ENCODE assay signal across 15 mouse cellular contexts in the genomic region with DNA sequence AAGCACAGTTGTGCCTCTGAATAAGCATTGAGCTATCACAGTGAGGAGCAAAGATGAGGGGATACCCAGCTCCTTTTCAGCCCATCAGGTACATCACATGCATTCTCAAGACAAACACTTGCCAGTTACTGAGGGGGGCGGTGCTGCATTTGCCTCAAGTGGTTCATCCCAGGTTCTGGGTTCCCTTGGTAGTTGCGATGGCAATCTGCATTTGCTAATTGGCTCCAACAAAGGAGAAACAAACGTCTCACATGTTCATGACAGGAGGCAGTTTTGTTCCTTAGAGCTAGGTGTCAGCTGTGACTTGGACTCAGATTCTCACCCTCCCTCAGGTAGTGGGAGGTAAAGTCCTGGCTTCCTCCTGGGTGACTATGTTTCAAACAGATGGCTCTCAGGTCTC.
DNase-seq lines count a peak whose midpoint lies in the region.
"Had no signal": no experiment of that assay in that cellular context is flagged by ENCODE, and none has a peak within 500 bp of the region (broad histone marks: within the 10 kb centered on the region; RNA-seq: fewer than 3 reads in every experiment).

No protein-coding gene starts in this region.

- peak; percentile 68 for DNase-seq in heart, adult 11 months
- DNase-seq in heart, adult 8-10 months (ENCODE audit: low spot score): no peak
- DNase-seq in ES-CJ7 (ENCODE audit: low read depth, low spot score): peak; percentile 71
- DNase-seq in R1 (ENCODE audit: low read depth, low spot score): peak; percentile 62
- DNase-seq in gastrocnemius, postnatal 10 days: no peak
- no peak for DNase-seq in gastrocnemius, postnatal 25 days
- DNase-seq: adrenal gland, adult 2 months; adrenal gland, postnatal 14 days; cerebellum, adult 11-12 months; cerebellum, adult 8-10 months; cerebellum, postnatal 10 days; cerebellum, postnatal 36 days; gastrocnemius, adult 2 months; gastrocnemius, postnatal 36 days; kidney, adult 2 months had no signal

Comparison
In these comparisons a context has a peak if more than half of its experiments do, and no peak if none do; other contexts are left out.
1. DNase-seq: peak in heart, adult 11 months (single experiment), ES-CJ7 (single experiment) and R1 (single experiment); none in heart, adult 8-10 months (single experiment), gastrocnemius, postnatal 10 days (single experiment) and gastrocnemius, postnatal 25 days (single experiment).